Comparison of ENCODE assay signal across 15 mouse cellular contexts in the genomic region with DNA sequence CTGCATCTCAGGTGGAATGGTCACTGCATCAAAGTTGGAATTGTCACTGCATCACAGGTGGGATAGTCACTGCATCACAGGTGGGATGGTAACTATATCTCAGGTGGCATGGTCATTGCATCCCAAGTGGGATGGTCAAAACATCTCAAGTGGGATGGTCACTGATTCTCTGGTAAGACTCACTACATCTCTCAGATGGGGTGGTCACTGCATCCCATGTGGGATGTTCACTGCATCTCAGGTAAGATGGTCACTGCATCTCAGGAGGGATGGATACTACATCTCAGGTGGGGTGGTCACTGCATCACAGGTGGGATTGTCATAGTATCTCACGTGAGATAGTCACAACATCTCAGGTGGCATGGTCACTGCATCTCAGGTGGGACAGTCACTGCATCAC.
"Had no signal": no experiment of that assay in that cellular context is flagged by ENCODE, and none has a peak within 500 bp of the region (broad histone marks: within the 10 kb centered on the region; RNA-seq: fewer than 3 reads in every experiment).

No protein-coding gene starts in this region.

- H3K27me3 ChIP-seq: limb, embryonic 13.5 days; liver, embryonic 12.5 days; liver, embryonic 15.5 days; lung, embryonic 15.5 days; midbrain, embryonic 12.5 days; midbrain, embryonic 15.5 days; neural tube, embryonic 12.5 days had no signal

- H3K4me1 ChIP-seq: limb, embryonic 10.5 days; limb, embryonic 13.5 days; midbrain, embryonic 12.5 days; neural tube, embryonic 12.5 days had no signal

- DNase-seq: kidney, postnatal 25 days; layer of hippocampus, adult 9-11 months; liver; lung, adult 18-20 months; lung, postnatal 10 days; lung, postnatal 36 days; thymus, postnatal 25 days had no signal

- H3K9me3 ChIP-seq: lung, embryonic 15.5 days; midbrain, embryonic 15.5 days had no signal
